In genomic region chr15:12626930-12627329, GRCm38 (mm10) we compare ENCODE assay signal across 18 mouse cellular contexts.
DNase-seq lines count a peak whose midpoint lies in the region; ATAC-seq lines count a peak whose summit lies in the region.
"Had no signal": no experiment of that assay in that cellular context is flagged by ENCODE, and none has a peak within 500 bp of the region (broad histone marks: within the 10 kb centered on the region; RNA-seq: fewer than 3 reads in every experiment).

No protein-coding gene starts in this region.

- peak; percentile 80 for ATAC-seq in granulocyte monocyte progenitor cell, adult 5-6 weeks (replicated peaks; ENCODE audit: poor library complexity, severe bottlenecking)
- ATAC-seq in megakaryocyte progenitor cell, adult 5-6 weeks (replicated peaks; ENCODE audit: poor library complexity): peak; percentile 54
- ATAC-seq: forebrain, embryonic 14.5 days; forebrain, embryonic 16.5 days had no signal

- peak; percentile 31 for DNase-seq in heart, adult 11 months
- DNase-seq in heart, postnatal 36 days: no peak
- peak; percentile 82 for DNase-seq in 416B (ENCODE audit: low read depth)
- no peak for DNase-seq in layer of hippocampus, postnatal 25 days (ENCODE audit: extremely low spot score in 1 of 2, low spot score in 1 of 2)
- no peak for DNase-seq in layer of hippocampus, adult 8-10 months (ENCODE audit: low spot score in 2 of 2)
- DNase-seq: adrenal gland, adult 2 months; adrenal gland, postnatal 10 days; adrenal gland, postnatal 25 days; cerebellum, adult 11 months; cerebellum, adult 18-20 months; cerebellum, adult 8-10 months; cerebellum, adult 9-11 months; cerebellum, postnatal 14 days; cerebellum, postnatal 36 days had no signal

- intact Hi-C loops in heart, postnatal 36 days (cut with DNase I): no loop called here

Comparison
In these comparisons a context has a peak if more than half of its experiments do, and no peak if none do; other contexts are left out.
1. DNase-seq: peak in heart, adult 11 months (single experiment) and 416B (single experiment); none in heart, postnatal 36 days (0 of 2), layer of hippocampus, postnatal 25 days (0 of 2) and layer of hippocampus, adult 8-10 months (0 of 2).